Mouse (Mus musculus) forebrain, embryonic 11.5 days (tissue): Measurements from ENCODE around the gene Lck. TPM values are rescaled to one million over a fixed set of nuclear protein-coding genes. Genes with fewer than 3 reads are reported as not detected.

Experiments
- ATAC-seq: fragments of 200-750 bp; cut with Nextera tagmentation; replicated peaks from 2 replicates; pipeline ENCODE4 v1.8.0; 2017; ENCODE audit warnings: moderate TSS enrichment; ENCODE audit not compliant: low FRiP score
- DNase-seq: peaks from one replicate; pipeline ENCODE4 v3.0.0-alpha.2; 2017; ENCODE audit warnings: low spot score
- H3K27ac ChIP-seq: fragments of 300-500 bp; sonication (generic); 2 replicates; pipeline ENCODE4 v1.5.1; 2014; ENCODE audit warnings: low read depth, low read length
- H3K27me3 ChIP-seq: fragments of 300-500 bp; sonication (generic); 2 replicates; pipeline ENCODE4 v1.6.1; 2014; ENCODE audit warnings: mild to moderate bottlenecking, low read length, mixed read lengths; ENCODE audit not compliant: control insufficient read depth, insufficient read depth
- H3K36me3 ChIP-seq: fragments of 300-500 bp; sonication (generic); 2 replicates; pipeline ENCODE4 v1.6.1; 2014; ENCODE audit warnings: mild to moderate bottlenecking, low read length, moderate library complexity, mixed read lengths; ENCODE audit not compliant: control insufficient read depth, insufficient read depth
- H3K4me1 ChIP-seq: fragments of 300-500 bp; sonication (generic); replicated peaks from 2 replicates; pipeline ENCODE4 v1.6.1; 2014; ENCODE audit warnings: low read length, mixed read lengths; ENCODE audit not compliant: control insufficient read depth, insufficient read depth
- H3K4me2 ChIP-seq: fragments of 300-500 bp; sonication (generic); 2 replicates; pipeline ENCODE4 v1.6.1; 2014; ENCODE audit warnings: low read depth, mild to moderate bottlenecking, low read length, moderate library complexity, mixed read lengths; ENCODE audit not compliant: severe bottlenecking
- H3K4me3 ChIP-seq: fragments of 300-500 bp; sonication (generic); 2 replicates; pipeline ENCODE4 v1.5.1; 2014; ENCODE audit warnings: low read depth, low read length
- H3K9ac ChIP-seq: fragments of 300-500 bp; sonication (generic); 2 replicates; pipeline ENCODE4 v1.6.1; 2014; ENCODE audit warnings: low read length
- H3K9me3 ChIP-seq: fragments of 300-500 bp; sonication (generic); 2 replicates; pipeline ENCODE4 v1.6.1; 2016; ENCODE audit warnings: low read length, mixed read lengths; ENCODE audit not compliant: control insufficient read depth
- WGBS: fragments of 180-500 bp; shearing (Covaris S2); extraction: QIAGEN DNeasy Blood & Tissue Kit; methylation state at CpG from one replicate; pipeline ENCODE4 v1.1.7; 2014; 5-methylcytosine and 5-hydroxymethylcytosine counted together
- polyA plus RNA-seq: library from polyadenylated mRNA; unstranded; fragments of >200 nt; fragmentation: Nextera tagmentation; extraction: Ambion mirVana; gene quantifications from 2 replicates; pipeline ENCODE4 v1.2.1, GENCODE M21; 2014

Gene Lck
- polyA plus RNA-seq, 1 experiment from 2014 or later: 13.8 TPM

DNA sequence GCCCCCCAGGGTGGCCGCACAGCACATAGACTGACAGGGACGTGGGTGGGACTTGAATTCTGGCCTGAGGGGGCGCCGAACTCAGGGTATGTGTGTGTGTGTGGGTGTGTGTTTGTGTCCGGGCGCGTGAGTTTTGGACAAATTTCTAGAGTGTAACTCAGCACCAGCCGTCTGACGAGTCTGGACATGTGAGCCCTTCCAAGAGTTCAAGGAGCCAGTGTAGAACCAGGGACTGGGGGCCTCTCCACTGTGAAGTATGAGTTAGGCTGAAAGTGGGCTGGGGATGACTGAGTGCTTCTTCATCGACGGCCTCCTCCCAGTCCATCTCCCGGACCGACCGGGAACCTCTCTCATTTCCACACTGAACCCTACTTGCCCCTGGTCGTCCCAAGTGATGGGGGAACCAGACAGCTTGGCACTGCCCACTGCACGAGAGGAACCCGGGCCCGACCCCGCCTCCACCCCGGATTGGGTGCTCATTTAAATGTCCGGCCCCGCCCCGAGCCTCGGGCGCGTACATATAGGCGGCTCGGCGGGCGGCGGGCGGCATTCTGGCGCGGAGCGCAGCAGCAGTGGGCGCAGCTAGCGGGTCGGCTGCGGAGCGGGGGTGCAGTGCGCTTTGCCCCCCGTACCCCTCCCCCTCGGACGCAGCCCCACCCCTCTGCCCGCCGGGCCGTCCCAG, 60.2 kb downstream of the Lck start, which contains the start of gene Marcksl1:
Gene Marcksl1, plus strand, starts transcription at position 496 of the 682 bp plus-strand sequence.
- ATAC-seq: peak; percentile 90
- Histone ChIP-seq H3K9me3 (no peaks in the 10 kb centered on the region), H3K4me2 (peak within 1 kb of the TSS; percentile 75), H3K4me3 (peak within 1 kb of the TSS; percentile 100), H3K27me3 (no peaks in the 10 kb centered on the region; the same call in 1 of the 2 replicates), H3K9ac (peak within 1 kb of the TSS; percentile 100), H3K27ac (peak within 1 kb of the TSS; percentile 96), H3K4me1 (peaks cover 21% of the 10 kb centered on the region), H3K36me3 (peaks cover 3% of the 10 kb centered on the region; the same call in 1 of the 2 replicates)
- 5% methylated on average over 45 of the region's 47 CpGs for WGBS
- peak; percentile 97 for DNase-seq

DNA sequence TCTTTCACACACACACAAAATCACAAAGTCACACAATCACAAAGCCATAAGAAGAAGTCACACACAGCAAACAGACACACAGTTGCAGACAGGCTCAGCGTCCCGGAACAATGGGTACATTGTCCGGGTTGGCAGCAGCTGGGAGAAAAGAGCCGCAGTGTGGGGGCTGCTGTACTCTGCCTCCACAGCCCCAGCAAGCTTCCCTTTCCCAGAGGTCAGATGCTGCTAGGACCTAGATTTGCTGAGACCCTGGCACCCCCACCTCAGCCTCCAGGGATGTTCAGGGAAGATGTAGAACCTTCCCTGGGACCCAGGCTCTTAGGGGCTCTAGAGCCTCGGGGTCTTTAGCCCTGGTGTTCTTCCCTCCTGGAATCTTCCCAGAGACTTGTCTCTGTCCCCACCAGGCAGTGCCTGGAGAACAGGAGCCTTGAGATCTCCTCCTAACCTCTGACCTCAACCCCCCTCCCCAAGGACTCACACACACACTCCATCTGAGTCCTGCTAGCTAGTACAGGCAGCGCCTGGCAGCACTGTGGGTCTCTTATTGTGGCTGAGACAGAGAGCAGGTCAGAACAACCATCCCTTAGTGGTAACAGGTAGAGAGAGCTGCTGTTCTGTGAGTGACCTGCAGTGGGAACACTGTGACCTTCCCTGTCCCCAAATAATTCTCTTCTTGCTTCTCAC, 61.9 kb downstream of the Lck start:
- Histone ChIP-seq H3K27me3 (no peaks in the 10 kb centered on the region; the same call in 1 of the 2 replicates), H3K4me3 (no peak overlapping the region), H3K27ac (no peak overlapping the region), H3K4me2 (no peak overlapping the region), H3K9me3 (no peaks in the 10 kb centered on the region), H3K4me1 (peaks cover 19% of the 10 kb centered on the region), H3K9ac (peak overlapping the region; percentile 20; the same call in 1 of the 2 replicates), H3K36me3 (0 out of 2 replicates have a peak, but pooled peaks cover 3% of the 10 kb centered on the region)
- 16% methylated on average over 6 of the region's 6 CpGs for WGBS
- no peak for ATAC-seq
- peak; percentile 62 for DNase-seq

DNA sequence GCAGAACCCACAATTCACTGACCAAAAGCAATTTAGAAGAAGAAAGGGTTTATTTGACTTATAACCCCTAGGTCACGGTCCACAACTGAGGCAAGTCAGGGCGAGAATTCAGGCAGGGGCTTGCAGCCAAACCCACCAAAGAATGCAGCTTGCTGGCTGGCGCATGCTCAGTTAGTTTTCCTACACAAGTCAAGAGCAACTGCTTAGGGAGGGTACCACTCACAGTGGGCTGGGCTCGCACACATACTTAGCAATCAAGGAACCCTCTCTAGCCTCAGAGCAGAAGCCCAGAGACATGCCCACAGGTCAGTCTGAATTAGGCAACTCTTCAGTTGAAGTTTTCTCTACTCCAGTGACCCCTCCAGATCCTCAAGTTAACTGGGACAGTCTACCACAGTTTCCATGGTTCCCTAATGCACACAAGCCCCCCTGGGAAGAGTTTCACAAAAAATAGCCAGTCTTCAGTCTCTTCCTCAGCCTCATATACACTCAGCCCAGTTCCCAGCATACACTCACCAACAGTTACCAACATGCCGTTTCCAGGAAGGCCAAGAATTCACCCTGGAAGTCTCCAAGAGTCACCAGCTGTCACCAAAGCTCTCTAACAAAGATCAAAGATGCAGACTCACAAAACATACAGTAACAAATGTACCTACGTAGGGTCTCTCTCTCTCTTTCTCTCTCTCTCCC, 62.6 kb downstream of the Lck start:
- no peaks in the 10 kb centered on the region; the same call in 1 of the 2 replicates for H3K27me3 ChIP-seq
- 0 out of 2 replicates have a peak, but pooled peaks cover 3% of the 10 kb centered on the region for H3K36me3 ChIP-seq
- no peaks in the 10 kb centered on the region for H3K9me3 ChIP-seq
- H3K4me1 ChIP-seq: peaks cover 19% of the 10 kb centered on the region
- H3K27ac ChIP-seq: no peak overlapping the region; the same call in 1 of the 2 replicates
- H3K9ac ChIP-seq: no peak overlapping the region
- WGBS: 41% methylated on average over 6 of the region's 6 CpGs
- DNase-seq (no peak), ATAC-seq (no peak)
- no peak overlapping the region for H3K4me3 ChIP-seq
- 0 out of 2 replicates have a peak overlapping the region, but pooled peaks have one; percentile 8 for H3K4me2 ChIP-seq

DNA sequence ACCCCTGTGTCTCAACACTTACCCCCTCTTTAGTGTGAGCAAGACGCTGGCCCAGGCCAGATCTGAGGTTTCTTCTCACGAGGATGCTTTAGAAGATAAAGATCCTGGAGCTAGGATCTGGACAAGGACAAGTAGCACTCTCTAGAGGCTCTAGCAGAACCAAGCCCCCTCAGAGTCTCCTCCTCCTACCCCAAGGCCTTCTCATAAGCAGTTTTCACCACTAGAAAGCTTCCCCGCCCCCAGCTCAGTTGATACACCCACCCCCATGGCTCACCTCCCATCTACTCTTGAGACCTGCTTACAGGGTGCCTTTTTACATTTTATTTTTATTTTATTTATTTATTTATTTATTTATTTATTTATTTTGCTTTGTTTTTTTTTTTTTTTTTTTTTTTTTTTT, 63.8 kb downstream of the Lck start:
- DNase-seq (no peak), ATAC-seq (no peak)
- Histone ChIP-seq H3K9ac (no peak overlapping the region), H3K36me3 (no peaks in the 10 kb centered on the region), H3K4me1 (peaks cover 15% of the 10 kb centered on the region), H3K4me2 (no peak overlapping the region), H3K27me3 (no peaks in the 10 kb centered on the region; the same call in 1 of the 2 replicates), H3K4me3 (no peak overlapping the region), H3K27ac (no peak overlapping the region), H3K9me3 (no peaks in the 10 kb centered on the region)
- 71% methylated on average over 3 of the region's 3 CpGs for WGBS

DNA sequence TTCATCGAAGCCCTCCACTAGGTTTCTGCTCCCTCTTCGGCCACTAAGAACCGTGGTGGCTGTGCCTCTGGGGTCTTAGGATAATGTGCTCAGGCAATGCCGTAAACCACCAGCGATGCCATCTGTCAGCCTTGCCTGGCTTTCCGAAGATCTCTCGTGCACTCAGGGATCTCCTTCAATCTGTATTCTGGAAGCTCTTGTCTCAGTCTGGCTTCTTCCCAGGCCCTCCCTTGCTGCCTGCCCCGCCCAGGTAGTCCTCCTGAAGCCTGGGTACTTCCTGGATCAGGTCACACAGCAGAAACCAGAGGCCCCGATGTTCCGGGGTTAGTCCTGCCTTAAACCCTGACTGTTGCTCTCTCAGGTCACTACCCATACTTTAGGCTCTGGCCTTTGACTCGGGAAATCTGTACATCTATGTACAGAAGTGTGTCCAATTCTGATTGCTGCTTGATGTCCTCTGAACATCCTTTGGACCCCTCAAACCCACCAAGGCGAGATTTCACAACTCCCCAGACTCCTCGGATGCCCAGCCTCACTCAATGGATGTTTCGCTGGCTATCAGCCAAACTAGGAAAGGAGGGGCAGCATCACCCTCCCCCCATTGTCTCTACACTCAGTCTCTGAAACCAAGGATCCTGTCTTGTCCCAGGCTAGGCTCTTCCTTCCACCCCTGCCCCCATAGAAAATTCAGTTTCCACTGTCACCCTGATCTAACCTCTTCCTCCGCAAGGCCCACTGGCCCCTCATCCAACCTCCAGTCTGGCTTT, 64.4 kb downstream of the Lck start:
- H3K4me1 ChIP-seq: peaks cover 15% of the 10 kb centered on the region
- ATAC-seq (no peak), DNase-seq (no peak)
- no peak overlapping the region for H3K27ac ChIP-seq
- no peak overlapping the region for H3K4me3 ChIP-seq
- 73% methylated on average over 15 of the region's 15 CpGs for WGBS
- no peak overlapping the region for H3K9ac ChIP-seq
- H3K9me3 ChIP-seq: no peaks in the 10 kb centered on the region
- no peaks in the 10 kb centered on the region; the same call in 1 of the 2 replicates for H3K27me3 ChIP-seq
- H3K36me3 ChIP-seq: no peaks in the 10 kb centered on the region
- H3K4me2 ChIP-seq: no peak overlapping the region

DNA sequence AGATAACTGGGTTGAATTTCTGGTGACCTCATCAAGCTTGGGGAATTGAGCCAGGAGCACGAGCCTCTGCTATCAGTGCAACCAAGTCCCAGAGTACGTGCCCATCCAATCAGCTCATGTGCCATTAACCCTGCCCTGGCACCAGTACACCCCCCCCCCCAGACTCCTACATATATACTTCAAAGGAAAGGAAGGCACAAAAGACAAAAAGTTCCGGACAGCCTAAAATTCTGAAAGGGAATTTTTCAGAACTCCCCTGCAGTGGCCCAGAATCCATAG, 65.3 kb downstream of the Lck start:
- Histone ChIP-seq H3K4me1 (peaks cover 14% of the 10 kb centered on the region), H3K27ac (no peak overlapping the region), H3K9ac (no peak overlapping the region), H3K27me3 (no peaks in the 10 kb centered on the region; the same call in 1 of the 2 replicates), H3K4me3 (no peak overlapping the region), H3K9me3 (no peaks in the 10 kb centered on the region), H3K4me2 (no peak overlapping the region), H3K36me3 (no peaks in the 10 kb centered on the region)
- DNase-seq (no peak), ATAC-seq (no peak)
- WGBS: 81% methylated on average over 3 of the region's 3 CpGs

DNA sequence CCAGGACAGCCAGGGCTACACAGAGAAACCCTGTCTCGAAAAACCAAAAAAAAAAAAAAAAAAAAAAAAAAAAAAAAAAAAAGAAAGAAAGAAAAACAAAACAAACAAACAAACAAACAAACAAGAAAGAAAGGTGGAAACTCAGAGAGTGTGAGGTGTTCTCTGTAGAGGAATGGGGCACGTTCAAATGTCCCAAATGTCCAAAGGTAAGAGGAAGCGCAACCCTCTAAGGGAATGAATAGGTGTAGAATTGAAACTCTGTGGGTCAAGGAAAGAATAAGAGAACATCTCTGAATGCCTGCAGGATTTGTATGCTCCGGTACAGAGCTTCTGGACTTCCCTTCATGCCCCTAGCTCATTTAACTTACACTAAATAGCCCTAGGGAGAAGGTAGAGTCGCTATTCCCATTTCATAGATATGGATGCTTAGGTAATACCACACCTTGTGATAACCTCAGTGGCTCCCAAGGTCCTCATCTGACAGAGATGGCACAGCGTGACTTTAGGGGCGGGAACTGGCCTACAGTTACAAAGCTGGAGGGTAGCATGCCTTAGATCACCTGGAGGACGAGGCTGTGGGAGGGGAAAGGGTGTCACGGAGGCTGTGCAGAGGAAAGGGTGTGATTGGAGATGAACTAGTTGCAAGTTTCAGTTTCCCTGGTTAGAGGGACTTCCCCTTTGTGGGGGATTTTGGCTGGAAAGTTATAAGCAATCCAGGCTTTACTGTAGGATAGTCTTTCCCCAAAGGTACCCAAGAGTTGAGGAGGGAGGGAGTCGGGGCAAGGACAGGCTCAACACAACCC, 65.8 kb downstream of the Lck start:
- no peak overlapping the region for H3K27ac ChIP-seq
- no peak for DNase-seq
- WGBS: 69% methylated on average over 9 of the region's 10 CpGs
- H3K4me2 ChIP-seq: no peak overlapping the region
- peaks cover 11% of the 10 kb centered on the region for H3K4me1 ChIP-seq
- no peak overlapping the region for H3K9ac ChIP-seq
- H3K4me3 ChIP-seq: no peak overlapping the region
- no peaks in the 10 kb centered on the region for H3K9me3 ChIP-seq
- no peaks in the 10 kb centered on the region; the same call in 1 of the 2 replicates for H3K27me3 ChIP-seq
- no peaks in the 10 kb centered on the region for H3K36me3 ChIP-seq
- ATAC-seq: no peak
